Mouse (Mus musculus): ENCODE results near the gene Acta1. TPM values are rescaled to one million over a fixed set of nuclear protein-coding genes. Genes with fewer than 3 reads are reported as not detected.
A peak's percentile ranks its signal among the peaks of the same experiment; 100 is the strongest.

The Acta1 gene
- polyA plus RNA-seq, 1 experiment, result 20.1 TPM

GRCm38 (mm10) chr8:123847546-123847945 is 47.0 kb downstream of the Acta1 start:
- no peak for DNase-seq (ENCODE audit: extremely low spot score in 1 of 2, low spot score in 1 of 2)

GRCm38 (mm10) chr8:123846509-123846908 is 48.0 kb downstream of the Acta1 start:
- DNase-seq (ENCODE audit: extremely low spot score in 1 of 2, low spot score in 1 of 2), result peak in 1 of 2 experiments; percentile 76

GRCm38 (mm10) chr8:123845991-123846390 is 48.6 kb downstream of the Acta1 start:
- no peak for DNase-seq (ENCODE audit: extremely low spot score in 1 of 2, low spot score in 1 of 2)

- no peak for DNase-seq (ENCODE audit: extremely low spot score in 1 of 2, low spot score in 1 of 2)
Measured at GRCm38 (mm10) chr8:123845114-123845513, 49.4 kb downstream of the Acta1 start.

- DNase-seq (ENCODE audit: extremely low spot score in 1 of 2, low spot score in 1 of 2), result no peak
Measured at GRCm38 (mm10) chr8:123844341-123844740, 50.2 kb downstream of the Acta1 start.

GRCm38 (mm10) chr8:123842086-123842485 is 52.5 kb downstream of the Acta1 start:
- no peak for DNase-seq (ENCODE audit: extremely low spot score in 1 of 2, low spot score in 1 of 2)

Other genes with a start within 250 kb of the Acta1 start
- gene Rhou, start 240.8 kb downstream of the Acta1 start, polyA plus RNA-seq (2012; rRNA removed), result 20.6 and 26.2 TPM in 2 replicates
- gene Rab4a, start 88.8 kb downstream of the Acta1 start, polyA plus RNA-seq (2012; rRNA removed), result 67.3 and 73.3 TPM in 2 replicates
- 59.0 and 63.9 TPM in 2 replicates for gene Ccsap, start 34.5 kb downstream of the Acta1 start, polyA plus RNA-seq (2012; rRNA removed)
- gene Nup133, start 54.5 kb upstream of the Acta1 start, polyA plus RNA-seq (2012; rRNA removed), result 20.2 and 20.5 TPM in 2 replicates
- gene Abcb10, start 88.4 kb upstream of the Acta1 start, polyA plus RNA-seq (2012; rRNA removed), result 14.5 and 18.4 TPM in 2 replicates
- 15.2 and 17.7 TPM in 2 replicates for gene Taf5l, start 126.6 kb upstream of the Acta1 start, polyA plus RNA-seq (2012; rRNA removed)
- gene Urb2, start 126.8 kb upstream of the Acta1 start, polyA plus RNA-seq (2012; rRNA removed), result 4.6 and 5.5 TPM in 2 replicates

Measured in frontal cortex, adult 2 months (tissue).